Mouse (Mus musculus): ENCODE results near the gene Sys1.
A peak's percentile ranks its signal among the peaks of the same experiment; 100 is the strongest.

The Sys1 gene

DNA sequence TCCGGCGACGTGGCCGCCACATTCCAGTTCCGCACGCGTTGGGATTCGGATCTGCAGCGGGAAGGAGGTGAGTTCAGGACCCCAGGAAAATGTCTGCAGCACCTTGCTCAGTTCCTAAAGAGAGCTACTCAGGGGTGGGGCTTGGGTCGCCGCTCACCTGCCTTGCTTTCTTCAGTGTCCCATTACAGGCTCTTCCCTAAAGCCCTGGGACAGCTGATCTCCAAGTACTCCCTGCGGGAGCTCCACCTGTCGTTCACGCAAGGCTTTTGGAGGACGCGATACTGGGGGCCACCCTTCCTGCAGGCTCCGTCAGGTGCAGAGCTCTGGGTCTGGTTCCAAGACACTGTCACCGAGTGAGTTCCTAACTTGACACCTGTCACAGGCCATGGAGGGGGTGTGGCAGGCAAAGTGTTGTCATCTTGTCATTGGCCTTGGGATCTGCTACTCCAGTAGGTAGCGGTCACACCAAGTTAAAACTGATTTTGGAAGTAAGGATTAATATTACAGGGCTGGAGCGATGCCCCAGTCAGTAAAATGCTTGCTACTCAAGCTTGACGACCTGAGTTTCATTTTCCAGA lies 41.0 kb downstream of the Sys1 start:
- no peak for DNase-seq (ENCODE audit: low read depth, low spot score)

GRCm38 (mm10) chr2:164499317-164499716 lies 42.6 kb downstream of the Sys1 start:
- DNase-seq (ENCODE audit: low read depth, low spot score): no peak

GRCm38 (mm10) chr2:164500511-164500910 lies 43.7 kb downstream of the Sys1 start:
- no peak for DNase-seq (ENCODE audit: low read depth, low spot score)

GRCm38 (mm10) chr2:164504919-164505318 lies 48.2 kb downstream of the Sys1 start:
- DNase-seq (ENCODE audit: low read depth, low spot score): no peak

DNA sequence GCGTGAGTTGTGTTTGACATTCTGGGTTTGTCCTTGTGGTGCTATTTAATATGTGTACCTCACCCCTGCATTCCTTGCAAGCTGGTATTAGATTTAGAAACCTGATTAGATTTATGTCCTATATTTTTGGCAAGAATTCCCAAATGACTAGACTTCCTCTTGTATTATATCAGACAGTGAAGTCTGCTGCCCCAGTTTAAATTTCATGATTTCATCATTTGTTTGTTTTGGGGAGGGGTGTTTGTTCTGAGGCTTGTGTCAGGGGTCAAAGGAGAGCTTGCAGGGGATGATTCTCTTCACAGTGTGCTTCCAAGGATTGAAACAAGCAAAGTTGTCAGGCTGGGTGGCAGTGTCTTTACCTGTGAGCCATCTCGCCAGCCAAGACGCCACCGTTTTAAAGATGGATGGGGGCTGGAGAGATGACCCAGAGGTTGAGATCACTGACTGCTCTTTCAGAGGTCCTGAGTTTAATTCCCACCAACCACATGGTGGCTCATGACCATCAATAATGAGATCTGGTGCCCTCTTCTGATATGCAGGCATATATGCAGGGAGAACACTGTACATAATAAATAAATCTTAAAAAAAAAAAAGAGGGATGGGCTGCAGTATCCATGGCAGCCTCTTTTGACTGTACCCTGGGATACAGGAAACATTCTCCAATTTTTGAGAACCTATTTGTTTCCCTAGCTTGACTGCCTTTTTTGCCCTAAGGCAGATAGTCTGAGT lies 49.0 kb downstream of the Sys1 start:
- no peak for DNase-seq (ENCODE audit: low read depth, low spot score)

GRCm38 (mm10) chr2:164507811-164508210 lies 51.0 kb downstream of the Sys1 start:
- DNase-seq (ENCODE audit: low read depth, low spot score): no peak

GRCm38 (mm10) chr2:164510621-164511190 lies 53.9 kb downstream of the Sys1 start:
- no peak for DNase-seq (ENCODE audit: low read depth, low spot score)

- no peak for DNase-seq (ENCODE audit: low read depth, low spot score)
These were observed 55.6 kb downstream of the Sys1 start for GRCm38 (mm10) chr2:164512121-164512909.

- no peak for DNase-seq (ENCODE audit: low read depth, low spot score)
These were observed 56.6 kb downstream of the Sys1 start for GRCm38 (mm10) chr2:164513389-164513788.

DNA sequence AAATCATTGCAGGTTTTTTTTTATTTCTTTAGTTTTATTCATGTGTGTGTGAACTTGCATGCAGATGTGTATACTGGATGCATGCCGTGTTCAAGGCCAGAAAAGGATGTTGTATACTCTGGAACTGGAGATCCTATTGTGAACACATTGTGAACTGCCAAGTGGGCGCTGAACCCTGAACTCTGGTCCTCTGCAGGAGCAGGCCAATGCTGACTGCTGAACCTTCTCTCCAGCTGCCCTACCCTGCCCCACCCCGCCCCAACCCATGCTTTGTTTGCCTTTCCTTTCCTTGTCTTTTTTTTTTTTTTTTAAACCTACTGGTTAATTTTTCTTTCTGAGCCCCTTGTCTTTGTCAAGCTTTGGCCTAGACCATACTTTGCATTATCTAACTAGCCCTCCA lies 58.2 kb downstream of the Sys1 start:
- DNase-seq (ENCODE audit: low read depth, low spot score): no peak

DNA sequence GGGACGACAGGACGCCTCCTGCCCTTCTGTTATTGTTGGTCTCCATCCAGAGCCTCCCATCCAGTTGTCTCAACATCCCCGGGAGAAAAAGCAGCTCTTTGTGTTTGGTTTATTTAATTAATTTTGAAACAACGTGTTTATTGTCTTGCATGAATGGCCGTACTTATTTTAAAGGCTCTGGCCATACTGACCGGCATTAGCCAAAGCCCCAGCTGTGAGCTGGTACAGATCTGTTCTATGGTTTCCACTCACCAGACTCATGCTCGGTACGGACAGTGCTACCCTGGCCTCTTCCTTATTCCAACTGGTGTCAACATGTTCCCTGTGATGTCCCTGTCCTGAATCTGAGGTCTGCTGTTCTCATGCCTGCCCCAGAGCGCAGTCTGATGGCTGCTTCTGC lies 59.1 kb downstream of the Sys1 start:
- no peak for DNase-seq (ENCODE audit: low read depth, low spot score)

DNA sequence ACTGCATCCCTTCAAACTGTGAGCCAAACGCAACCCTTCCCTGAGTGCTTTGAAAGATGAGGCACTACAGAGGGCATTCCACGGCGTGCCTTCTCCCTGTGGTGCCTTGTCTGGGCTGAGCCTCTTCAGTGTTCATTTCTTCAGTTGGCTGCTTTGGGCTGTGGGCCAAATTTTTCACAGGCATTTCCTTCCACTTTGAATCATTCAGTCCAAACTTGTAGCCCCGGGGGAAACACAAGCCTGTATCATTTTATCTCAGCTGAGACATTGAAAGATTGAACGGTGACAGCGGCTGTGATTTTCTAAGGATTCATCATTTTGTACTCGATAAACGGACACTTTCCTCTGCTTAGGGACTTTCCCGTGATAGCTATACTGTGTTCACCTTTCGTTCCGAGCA lies 59.8 kb downstream of the Sys1 start:
- no peak for DNase-seq (ENCODE audit: low read depth, low spot score)

DNA sequence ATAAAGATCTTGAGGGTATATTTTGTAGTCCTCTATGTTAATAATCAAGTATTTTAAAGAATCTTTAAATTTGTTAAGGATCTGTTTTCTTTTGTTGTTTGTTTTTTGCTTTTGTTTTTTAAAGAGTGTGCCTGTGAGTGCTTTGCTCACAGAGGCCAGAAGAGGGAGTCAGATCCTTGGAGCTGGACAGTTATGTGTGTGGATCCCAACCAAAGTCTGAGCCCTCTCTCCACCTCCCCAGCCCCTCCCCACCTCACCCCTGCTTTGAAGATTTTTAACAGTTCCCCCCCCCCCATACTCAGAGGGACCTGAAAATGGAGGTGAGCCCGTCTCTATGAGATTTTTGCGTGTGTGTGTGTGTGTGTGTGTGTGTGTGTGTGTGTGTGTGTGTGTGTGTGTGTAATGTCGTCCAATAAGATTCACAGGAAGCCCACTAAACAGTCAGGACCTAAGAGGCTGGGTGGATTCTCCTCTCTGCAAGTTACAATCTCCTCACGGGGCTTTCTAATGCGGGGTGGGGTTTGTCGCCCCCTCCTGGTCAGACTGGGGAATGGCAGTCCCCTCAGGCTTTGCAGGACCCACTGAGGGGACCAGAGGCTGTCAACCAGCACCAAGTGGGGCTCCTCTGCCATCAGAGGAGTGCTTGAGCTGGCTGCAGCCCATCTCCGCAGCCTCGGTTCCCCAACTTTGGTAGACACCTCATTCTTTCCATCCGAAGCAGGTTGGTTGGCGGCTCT lies 60.9 kb downstream of the Sys1 start:
- peak; percentile 63 for DNase-seq (ENCODE audit: low read depth, low spot score)

GRCm38 (mm10) chr2:164518266-164519170 lies 61.8 kb downstream of the Sys1 start:
- no peak for DNase-seq (ENCODE audit: low read depth, low spot score)

- no peak for DNase-seq (ENCODE audit: low read depth, low spot score)
These were observed 62.4 kb downstream of the Sys1 start for GRCm38 (mm10) chr2:164519171-164519526.

DNA sequence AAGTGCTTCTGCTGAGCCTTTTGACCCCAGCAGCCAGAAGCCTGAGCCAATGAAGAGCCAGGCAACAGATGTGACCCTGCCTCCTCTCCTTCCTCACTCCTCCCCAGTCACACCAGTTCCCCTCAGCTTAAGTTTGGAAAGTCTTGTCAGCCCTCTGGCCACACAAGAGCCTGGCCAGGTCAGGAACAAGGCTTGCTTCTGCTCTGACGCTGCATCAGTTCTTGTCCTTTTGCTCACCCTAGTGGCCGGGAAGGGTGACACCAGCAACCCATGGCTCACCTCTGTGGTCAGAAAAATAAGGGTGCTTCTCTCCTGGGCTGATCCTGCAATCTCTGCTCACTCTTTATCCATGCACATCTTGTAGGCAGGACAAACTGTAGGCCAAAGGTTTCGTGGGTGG lies 64.0 kb downstream of the Sys1 start:
- peak; percentile 47 for DNase-seq (ENCODE audit: low read depth, low spot score)

GRCm38 (mm10) chr2:164521841-164522240 lies 65.1 kb downstream of the Sys1 start:
- no peak for DNase-seq (ENCODE audit: low read depth, low spot score)

GRCm38 (mm10) chr2:164522280-164522679 lies 65.5 kb downstream of the Sys1 start:
- DNase-seq (ENCODE audit: low read depth, low spot score): no peak

- DNase-seq (ENCODE audit: low read depth, low spot score): no peak
These were observed 66.6 kb downstream of the Sys1 start for GRCm38 (mm10) chr2:164523301-164523773.

DNA sequence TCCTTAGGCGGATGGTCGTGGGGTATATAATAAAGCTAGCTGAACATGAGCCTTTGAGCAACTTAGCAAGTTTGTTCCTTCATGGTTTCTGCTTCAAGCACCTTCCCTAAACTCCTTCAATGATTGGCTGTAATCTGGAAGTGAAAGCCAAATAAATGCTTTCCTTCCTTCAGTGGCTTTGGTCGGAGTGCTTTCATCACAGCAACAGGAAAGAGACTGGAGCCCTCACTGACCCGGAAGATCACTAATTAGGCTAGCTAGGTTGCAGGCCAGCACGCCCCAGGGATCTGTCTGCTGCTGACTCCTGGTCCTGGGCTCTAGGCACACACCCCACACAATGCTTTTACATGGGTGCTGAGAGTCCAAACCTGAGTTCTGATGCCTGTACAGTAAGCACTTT lies 71.8 kb downstream of the Sys1 start:
- no peak for DNase-seq (ENCODE audit: low read depth, low spot score)
